Mouse (Mus musculus): ENCODE measurements around the gene Rab3b. TPM values are rescaled to one million over a fixed set of nuclear protein-coding genes. Genes with fewer than 3 reads are reported as not detected.

Rab3b gene
- polyA plus RNA-seq, 1 experiment from 2014 or later = 16.3 TPM

Other genes with a start within 250 kb of the Rab3b start
- gene 3110021N24Rik, start 159.4 kb upstream of the Rab3b start, polyA plus RNA-seq (2014; fragmentation: Nextera tagmentation; extraction: Ambion mirVana) = 2.3 and 2.4 TPM in 2 replicates
- 7.2 and 7.8 TPM in 2 replicates for gene Zfyve9, start 98.3 kb upstream of the Rab3b start, polyA plus RNA-seq (2014; fragmentation: Nextera tagmentation; extraction: Ambion mirVana)
- 171 and 187 TPM in 2 replicates for gene Btf3l4, start 45.4 kb upstream of the Rab3b start, polyA plus RNA-seq (2014; fragmentation: Nextera tagmentation; extraction: Ambion mirVana)
- gene Txndc12, start 44.5 kb upstream of the Rab3b start, polyA plus RNA-seq (2014; fragmentation: Nextera tagmentation; extraction: Ambion mirVana) = 111 and 117 TPM in 2 replicates
- 40.9 and 42.5 TPM in 2 replicates for gene Kti12, start 31.3 kb upstream of the Rab3b start, polyA plus RNA-seq (2014; fragmentation: Nextera tagmentation; extraction: Ambion mirVana)
- gene A730015C16Rik, start 30.4 kb upstream of the Rab3b start, polyA plus RNA-seq (2014; fragmentation: Nextera tagmentation; extraction: Ambion mirVana) = 0.58 and 1.9 TPM in 2 replicates
- 56.5 and 60.1 TPM in 2 replicates for gene Nrd1, start 121.6 kb downstream of the Rab3b start, polyA plus RNA-seq (2014; fragmentation: Nextera tagmentation; extraction: Ambion mirVana)

Measured in stomach, embryonic 14.5 days (tissue).